Mouse (Mus musculus): ENCODE results near the gene Sfi1.
"Not testable (repeated sequence)": the region's sequence is repeated elsewhere in the genome, so short reads cannot be mapped to it uniquely, and the experiment has no call there.

Gene Sfi1

GRCm38 (mm10) chr11:3104501-3105260 is 88.6 kb downstream of the Sfi1 start:
- DNase-seq (ENCODE audit: low read depth), result not testable (repeated sequence)

GRCm38 (mm10) chr11:3103619-3104164 is 89.6 kb downstream of the Sfi1 start:
- no peak for DNase-seq (ENCODE audit: low read depth)

DNA sequence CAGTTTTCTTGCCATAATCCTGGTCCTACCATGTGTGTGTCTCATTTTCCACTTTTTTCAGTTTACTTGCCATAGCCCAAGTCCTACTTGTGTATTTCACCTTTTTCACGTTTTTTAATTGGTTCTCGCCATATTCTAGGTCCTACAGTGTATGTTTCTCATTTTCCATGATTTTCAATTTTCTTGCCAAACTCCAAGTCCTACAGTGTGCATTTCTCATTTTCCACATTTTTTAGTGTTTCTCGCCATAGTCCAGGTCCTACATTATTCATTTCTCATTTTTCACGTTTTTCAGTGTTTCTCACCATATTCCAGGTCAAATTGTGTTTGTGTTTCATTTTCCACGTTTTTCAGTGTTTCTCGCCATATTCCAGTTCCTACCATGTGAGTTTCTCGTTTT is 90.6 kb downstream of the Sfi1 start:
- not testable (repeated sequence) for DNase-seq (ENCODE audit: low read depth)

DNA sequence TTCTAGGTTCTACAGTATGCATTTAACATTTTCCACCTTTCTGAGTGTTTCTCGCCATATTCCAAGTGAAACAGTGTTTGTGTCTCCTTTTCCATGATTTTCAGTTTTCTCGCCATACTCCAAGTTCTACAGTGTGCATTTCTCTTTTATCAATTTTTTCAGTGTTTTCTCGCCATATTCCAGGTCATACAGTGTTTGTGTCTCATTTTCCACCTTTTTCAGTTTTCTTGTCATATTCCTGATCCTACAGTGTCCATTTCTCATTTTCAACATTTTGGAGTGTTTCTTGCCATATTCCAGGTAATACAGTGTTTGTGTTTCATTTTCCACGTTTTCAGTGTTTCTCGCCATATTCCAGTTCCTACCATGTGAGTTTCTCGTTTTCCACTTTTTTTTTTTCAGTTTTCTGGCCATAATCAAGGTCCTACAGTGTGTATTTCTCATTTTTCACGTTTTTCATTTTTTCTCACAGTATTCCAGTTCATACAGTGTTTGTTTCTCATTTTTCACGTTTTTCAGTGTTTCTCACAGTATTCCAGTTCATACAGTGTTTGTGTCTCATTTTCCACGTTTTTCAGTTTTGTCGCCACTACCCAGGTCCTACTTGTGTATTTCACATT is 91.3 kb downstream of the Sfi1 start:
- DNase-seq (ENCODE audit: low read depth), result no peak

DNA sequence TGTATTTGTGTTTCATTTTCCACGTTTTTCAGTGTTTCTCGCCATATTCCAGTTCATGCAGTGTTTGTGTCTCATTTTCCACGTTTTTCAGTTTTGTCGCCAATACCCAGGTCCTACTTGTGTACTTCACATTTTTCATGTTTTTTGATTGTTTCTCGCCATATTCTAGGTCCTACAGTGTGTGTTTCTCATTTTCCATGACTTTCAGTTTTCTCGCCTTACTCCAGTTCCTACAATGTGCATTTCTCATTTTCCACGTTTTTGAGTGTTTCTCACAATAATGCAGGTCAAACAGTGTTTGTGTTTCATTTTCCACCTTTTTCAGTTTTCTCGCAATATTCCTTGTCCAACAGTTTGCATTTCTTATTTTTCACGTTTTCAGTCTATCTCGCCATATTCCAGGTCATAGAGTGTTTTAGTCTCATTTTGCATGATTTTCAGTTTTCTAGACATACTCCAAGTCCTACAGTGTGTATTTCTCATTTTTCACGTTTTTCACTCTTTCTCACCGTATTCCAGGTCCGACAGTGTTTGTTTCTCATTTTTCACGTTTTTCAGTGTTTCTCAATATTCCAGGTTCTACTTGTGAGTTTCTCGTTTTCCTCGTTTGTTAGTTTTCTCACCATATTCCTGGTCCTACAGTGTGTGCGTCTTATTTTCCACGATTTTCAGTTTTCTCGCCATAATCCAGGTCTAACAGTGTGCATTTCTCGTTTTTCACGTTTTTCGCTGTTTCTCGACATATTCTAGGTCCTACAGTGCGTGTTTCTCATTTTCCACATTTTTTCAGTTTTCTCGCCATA is 92.0 kb downstream of the Sfi1 start:
- DNase-seq (ENCODE audit: low read depth), result no peak

DNA sequence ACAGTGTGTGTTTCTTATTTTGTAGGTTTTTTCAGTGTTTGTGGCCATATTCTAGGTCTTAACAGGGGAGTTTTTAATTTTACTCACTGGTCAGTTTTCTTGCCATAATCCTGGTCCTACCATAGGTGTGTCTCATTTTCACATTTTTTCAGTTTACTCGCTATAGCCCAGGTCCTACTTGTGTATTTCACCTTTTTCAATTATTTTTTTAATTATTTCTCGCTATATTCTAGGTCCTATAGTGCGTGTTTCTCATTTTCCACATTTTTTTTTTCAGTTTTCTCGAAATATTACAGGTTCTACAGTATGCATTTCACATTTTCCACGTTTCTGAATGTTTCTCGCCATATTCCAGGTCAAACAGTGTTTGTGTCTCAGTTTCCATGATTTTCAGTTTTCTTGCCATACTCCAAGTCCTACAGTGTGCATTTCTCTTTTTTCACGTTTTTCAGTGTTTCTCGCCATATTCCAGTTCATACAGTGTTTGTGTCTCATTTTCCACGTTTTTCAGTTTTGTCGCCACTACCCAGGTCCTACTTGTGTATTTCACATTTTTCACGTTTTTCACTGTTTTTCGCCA is 93.1 kb downstream of the Sfi1 start:
- not testable (repeated sequence) for DNase-seq (ENCODE audit: low read depth)

Data from c-Kit-positive CD71-positive TER-119-negative erythroid progenitor cells, embryonic 14.5 days (primary cell).